Mouse (Mus musculus): ENCODE measurements around the gene Slc12a7.

Gene Slc12a7

DNA sequence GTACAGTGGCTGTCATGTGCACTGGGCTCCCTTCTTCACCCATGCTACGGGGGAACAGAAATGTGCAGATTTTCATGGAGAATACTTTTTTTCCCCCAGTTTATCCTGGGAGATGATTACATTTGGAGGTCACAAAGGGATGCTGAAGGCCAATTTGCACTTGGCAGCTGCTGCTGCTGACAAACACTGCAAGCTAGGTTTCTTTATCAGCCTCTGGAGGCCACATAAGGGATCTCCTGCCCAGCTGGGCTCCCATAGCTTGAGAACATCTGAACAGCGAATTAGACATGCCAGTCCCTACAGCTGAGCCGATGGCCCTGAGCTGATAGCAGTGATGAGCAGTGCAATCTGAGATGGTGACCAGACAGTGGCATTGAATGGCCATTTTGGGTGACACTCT lies 26.7 kb downstream of the Slc12a7 start:
- DNase-seq (ENCODE audit: low read depth in 2 of 2, low spot score in 2 of 2): no peak

- DNase-seq (ENCODE audit: low read depth in 2 of 2, low spot score in 2 of 2): peak; percentile 40 to 47
These were observed 27.2 kb downstream of the Slc12a7 start for GRCm38 (mm10) chr13:73760126-73760525.

DNA sequence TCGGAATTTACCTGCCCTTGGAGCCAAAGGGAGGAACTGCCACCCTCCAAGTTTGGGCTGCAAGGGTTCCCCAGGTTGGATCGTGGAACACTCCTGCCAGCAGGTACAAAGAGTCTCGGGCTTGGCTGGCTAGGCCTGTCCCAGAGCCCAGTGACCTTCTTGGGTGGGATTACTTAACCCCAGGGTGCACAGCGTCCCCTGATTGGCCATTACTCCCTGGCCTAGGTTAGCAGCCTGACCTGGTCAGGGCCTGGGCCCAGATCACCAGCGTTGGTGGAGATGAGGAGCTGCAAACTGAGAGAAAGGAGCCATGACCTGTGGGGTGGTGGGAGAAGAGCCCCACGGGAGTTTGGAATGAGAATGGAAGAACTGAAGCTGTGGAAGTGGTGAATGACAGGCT lies 30.0 kb downstream of the Slc12a7 start:
- no peak for DNase-seq (ENCODE audit: low read depth in 2 of 2, low spot score in 2 of 2)

DNA sequence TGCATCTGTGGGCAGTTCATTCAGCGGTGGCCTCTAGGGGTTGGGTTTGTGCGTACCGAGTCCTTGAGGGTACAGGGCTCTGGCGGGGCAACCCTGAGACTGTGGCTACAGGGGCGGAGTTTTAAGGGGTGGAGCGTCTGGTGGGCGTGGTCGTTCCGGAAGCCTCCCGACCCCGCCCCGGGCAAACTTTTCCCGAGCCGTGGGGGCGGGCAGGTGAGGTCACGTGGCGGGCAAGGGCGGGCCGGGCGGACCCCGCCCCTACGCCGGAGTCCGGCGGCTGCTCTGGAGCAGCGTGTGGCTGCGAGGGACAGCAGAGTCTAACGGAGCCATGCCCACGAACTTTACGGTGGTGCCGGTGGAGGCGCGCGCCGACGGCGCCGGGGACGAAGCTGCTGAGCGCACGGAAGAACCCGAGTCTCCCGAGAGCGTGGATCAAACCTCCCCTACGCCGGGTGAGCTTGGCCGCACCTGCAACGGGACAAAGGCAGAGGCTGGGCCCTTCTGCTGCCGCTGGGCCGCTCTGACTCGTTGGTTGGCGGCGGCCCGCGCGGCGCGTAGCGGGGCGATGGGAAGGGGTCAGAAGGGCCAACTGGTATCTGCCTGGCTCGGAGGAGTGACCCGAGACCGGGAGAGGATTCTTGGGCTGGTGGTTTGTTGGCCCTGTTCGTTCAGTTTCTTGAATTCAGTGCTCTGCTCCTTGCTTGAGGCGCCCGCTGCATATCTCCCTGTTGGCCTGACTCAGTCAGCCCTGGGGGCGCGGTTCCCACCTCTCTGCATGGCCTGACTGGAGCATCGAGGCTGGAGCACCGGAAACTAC lies 30.8 kb downstream of the Slc12a7 start:
- peak; percentile 66 to 77 for DNase-seq (ENCODE audit: low read depth in 2 of 2, low spot score in 2 of 2)

- no peak for DNase-seq (ENCODE audit: low read depth in 2 of 2, low spot score in 2 of 2)
These were observed 31.4 kb downstream of the Slc12a7 start for GRCm38 (mm10) chr13:73764256-73764775.

- DNase-seq (ENCODE audit: low read depth in 2 of 2, low spot score in 2 of 2): no peak
These were observed 32.5 kb downstream of the Slc12a7 start for GRCm38 (mm10) chr13:73765393-73765792.

DNA sequence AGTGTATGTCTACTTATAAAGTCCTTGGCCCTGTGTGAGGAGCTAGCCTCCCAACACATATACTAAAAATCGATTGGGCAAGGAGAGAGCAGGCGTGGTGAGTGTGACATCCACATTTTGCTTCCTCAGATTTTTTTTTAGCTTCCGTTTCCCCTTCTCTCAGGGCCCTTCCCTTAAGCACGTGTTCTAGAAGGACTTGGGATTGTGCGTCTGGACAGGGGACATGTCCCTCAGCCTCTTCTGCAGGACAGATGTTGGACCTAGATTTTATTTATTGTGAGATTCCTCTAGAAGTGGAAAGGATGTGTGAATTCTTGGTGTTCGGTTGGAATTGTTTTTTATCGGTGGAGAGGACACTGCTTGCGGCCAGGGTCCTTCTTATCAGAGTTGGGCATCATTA lies 34.3 kb downstream of the Slc12a7 start:
- DNase-seq (ENCODE audit: low read depth in 2 of 2, low spot score in 2 of 2): no peak

DNA sequence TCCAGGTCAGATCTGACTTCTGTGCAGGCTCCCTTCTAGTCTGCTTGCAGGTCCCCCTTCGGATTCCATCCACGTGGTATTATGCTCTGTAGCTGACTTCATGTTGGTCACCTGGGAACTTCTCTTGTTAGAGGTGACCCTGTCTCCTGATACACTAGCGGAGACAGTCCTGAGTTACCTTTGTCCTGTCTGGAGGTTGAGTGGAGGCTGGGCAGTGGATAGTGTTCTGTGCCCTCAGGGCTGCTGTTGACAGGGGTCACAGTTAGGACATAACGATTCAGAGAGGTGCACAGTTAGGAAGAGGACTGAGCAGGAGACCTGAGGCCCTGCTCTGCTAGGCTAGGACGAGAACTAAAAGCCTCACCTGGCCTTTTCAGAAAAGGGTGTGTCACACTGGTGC lies 34.9 kb downstream of the Slc12a7 start:
- no peak for DNase-seq (ENCODE audit: low read depth in 2 of 2, low spot score in 2 of 2)

DNA sequence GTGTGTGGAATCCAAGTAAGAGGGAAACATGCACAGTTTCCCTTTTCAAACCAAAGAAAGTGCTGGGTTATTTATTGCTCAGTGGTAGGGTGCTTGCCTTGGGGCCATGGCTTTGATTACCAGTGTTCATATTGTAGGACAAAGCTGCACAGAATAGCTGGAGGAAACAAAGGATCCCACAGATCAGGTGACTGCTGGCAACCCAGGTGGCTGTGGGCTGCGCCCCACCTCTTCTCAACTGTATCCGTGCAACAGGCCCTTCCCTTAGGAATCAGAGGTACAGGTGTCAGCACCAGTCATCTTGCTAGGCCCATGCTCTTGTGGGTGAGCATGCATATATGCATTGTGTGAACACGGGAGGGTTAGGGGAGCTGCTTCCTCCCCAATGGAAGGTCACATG lies 35.4 kb downstream of the Slc12a7 start:
- DNase-seq (ENCODE audit: low read depth in 2 of 2, low spot score in 2 of 2): no peak

DNA sequence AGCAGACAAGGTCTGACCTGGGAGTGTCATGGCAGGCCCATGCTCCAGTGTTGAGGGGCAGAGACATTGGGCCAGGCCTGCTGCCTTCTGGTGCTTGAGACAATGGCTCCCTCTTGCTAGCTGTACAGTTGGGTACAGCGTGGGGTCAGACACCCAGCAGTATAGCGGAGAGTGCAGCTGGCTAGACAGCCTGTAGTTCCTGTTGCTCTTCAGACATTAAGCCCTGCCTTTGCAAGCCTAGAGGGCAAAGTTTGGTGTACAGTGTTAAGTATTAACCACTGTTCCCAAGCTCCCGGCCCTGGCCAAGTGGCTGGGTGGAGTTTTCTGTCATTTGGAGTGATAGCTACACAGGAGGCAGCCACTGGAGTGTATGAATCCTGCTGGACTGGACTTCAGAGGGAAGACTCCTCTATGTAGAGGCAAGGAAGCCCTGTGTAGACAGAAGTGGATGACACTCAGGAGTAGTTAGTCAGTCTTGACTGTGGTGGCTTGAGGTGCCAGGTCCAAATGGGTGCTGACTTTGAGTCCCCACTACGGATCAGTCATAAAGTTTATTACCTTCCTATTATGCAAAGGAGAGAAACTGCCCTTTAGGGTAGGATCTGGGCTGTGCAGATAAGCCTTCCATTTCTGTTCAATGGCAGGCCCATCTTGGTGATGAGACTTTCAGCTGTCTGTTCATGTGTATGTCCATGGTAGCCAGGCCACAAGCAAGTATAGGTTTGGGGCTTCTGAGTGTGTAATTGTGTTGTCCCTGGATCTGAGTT lies 37.2 kb downstream of the Slc12a7 start:
- no peak for DNase-seq (ENCODE audit: low read depth in 2 of 2, low spot score in 2 of 2)

DNA sequence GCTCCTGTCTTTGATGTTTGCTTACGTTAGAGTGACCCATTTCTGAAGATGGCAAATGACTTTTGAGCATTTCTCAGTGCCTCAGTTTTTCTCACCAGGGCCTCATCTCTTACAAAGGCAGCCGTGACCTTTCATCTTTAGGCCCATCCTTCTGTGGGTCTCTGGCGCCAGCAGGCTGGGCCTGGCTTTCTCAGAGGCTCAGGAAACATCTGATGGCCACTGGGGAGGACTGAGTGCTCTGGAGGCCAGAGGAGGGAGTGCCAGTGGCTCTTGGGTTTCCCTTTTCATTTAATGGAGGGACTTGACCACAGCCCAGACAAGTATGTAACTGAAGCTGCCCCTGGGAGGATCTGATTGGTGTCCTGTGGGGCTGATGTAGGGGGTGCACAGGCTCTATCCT lies 38.2 kb downstream of the Slc12a7 start:
- DNase-seq (ENCODE audit: low read depth in 2 of 2, low spot score in 2 of 2): no peak

DNA sequence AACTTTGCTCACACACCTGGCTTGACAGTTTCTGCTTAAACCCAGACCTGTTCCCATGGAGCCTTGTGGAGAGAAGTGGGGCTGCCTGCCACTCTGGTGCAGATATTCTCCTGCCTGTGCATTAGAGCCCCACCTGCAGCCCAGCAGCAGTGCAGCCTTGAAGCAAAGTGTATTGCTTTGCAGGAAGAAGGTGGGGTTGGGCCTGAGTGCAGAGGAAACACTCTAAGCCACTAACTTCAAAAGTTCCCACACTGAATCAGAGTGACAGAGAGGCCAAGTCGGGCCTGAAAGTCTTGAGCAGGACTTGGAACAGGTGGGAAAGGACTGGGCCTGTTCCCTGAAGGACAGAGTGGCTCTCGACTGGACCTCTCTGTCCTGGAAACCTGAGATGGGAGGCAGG lies 39.8 kb downstream of the Slc12a7 start:
- peak; percentile 66 to 68 for DNase-seq (ENCODE audit: low read depth in 2 of 2, low spot score in 2 of 2)

GRCm38 (mm10) chr13:73773519-73774205 lies 40.8 kb downstream of the Slc12a7 start:
- no peak for DNase-seq (ENCODE audit: low read depth in 2 of 2, low spot score in 2 of 2)

DNA sequence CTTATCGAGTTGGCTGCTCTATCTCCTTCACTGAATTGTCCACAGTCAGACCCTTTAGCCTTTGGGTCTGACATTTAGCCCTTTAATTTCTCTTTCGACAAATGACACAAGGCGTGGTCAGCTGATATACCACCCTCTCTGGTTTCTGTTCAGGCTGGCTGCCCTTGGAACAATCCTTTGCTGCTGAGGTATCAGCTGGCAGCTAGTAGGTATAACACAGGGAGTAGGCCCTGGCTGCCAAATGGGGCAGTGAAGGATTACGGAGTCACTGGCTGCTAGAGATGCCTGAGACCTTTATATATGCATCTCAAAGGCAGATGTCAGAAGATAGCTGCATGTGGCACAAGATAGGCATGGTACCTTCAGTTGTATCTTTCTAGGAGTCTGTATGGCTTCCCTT lies 42.9 kb downstream of the Slc12a7 start:
- DNase-seq (ENCODE audit: low read depth in 2 of 2, low spot score in 2 of 2): no peak

DNA sequence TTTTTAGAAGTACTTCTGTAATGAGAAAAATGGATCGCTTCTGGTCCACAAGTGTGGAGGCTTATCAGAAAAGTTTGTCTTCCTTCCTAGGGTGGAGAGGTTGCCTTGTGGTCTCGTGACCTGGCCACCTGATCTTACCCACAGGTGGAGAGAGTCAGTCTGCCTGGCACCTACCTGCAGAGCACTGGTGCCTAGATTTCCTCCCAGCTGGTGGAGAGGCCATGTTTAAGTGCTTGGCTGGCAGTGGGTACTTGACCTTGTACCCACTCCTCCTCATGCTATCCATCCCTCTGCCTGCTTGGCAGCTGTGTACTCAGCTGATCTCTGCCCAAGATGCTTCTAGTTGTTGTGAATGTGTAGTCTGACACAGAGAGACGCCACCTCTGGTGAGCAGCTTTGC lies 44.7 kb downstream of the Slc12a7 start:
- DNase-seq (ENCODE audit: low read depth in 2 of 2, low spot score in 2 of 2): no peak

- no peak for DNase-seq (ENCODE audit: low read depth in 2 of 2, low spot score in 2 of 2)
These were observed 49.6 kb downstream of the Slc12a7 start for GRCm38 (mm10) chr13:73782486-73782885.

- DNase-seq (ENCODE audit: low read depth in 2 of 2, low spot score in 2 of 2): no peak
These were observed 59.3 kb downstream of the Slc12a7 start for GRCm38 (mm10) chr13:73792176-73792575.

DNA sequence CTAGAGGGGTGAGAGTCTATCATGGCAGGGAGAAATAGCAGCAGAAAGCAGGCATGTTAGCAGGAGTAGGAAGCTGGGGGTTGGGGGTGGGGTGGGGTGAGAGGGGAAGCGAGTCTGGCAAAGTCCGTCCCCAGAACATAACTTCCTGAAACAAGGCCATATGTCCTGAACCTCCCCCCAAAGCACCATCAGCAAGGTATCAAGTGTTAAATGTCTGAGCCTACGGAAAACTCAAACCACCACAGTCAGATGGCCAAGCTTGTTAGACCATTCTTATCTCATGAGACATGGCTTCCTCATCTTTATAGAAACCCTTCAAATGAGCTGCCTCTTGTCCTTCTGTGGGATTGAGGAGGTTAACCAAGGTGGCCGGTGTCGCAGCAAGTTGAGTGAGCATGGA lies 60.3 kb downstream of the Slc12a7 start:
- no peak for DNase-seq (ENCODE audit: low read depth in 2 of 2, low spot score in 2 of 2)

DNA sequence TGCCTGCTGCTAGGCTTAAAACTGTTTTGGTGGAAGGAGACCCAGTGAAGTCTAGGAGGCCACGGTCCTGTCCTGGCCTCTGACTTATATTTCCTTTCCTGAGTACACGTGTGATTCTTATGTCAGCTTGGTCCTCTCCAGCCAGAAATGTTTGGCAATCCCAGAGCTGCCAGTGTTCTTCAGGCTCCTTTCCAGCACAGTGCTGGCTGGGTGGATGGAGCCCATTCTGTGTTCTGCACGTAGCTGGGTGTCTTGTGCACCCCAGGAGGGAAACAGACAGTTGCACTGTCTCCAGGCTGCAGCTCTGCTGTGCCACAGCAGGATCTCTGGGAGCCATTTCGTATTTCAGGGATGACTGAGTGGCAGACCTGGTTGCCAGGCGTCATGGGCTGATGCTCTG lies 66.2 kb downstream of the Slc12a7 start:
- no peak for DNase-seq (ENCODE audit: low read depth in 2 of 2, low spot score in 2 of 2)

DNA sequence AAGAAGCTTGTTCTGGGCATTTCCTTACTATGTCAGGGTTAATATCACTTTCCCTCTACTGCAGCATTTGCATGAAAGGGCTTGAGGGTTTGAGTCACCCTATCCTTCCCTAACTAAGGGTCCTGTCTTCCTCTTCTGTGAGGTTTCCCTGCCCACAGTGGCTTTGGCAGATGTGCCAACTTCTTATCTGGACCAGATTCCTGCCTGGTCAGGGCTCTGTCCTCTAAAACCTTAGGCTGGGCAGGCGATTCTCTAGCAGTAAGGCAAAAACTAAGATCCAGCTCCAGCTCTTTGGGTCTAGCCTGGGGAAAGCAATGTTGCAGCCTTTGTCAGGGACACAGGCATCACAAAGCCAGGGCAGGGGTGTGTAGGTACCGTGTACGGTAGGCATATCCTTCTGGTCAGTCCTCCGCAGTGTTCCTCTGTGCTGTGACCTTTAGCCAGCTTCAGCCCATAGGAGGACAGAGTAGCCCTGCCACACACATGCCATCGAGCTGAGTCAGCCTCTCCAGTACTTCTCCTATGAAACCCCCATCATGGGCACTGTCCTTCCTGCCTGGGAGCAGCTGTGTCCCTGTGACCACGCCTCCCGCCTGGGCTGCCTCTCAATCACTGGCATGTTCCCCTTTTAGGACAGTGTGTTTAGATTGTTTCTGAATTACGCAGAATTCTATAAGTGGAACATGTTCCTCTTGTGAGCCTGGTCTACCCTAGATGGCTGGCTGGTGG lies 70.7 kb downstream of the Slc12a7 start:
- DNase-seq (ENCODE audit: low read depth in 2 of 2, low spot score in 2 of 2): no peak

GRCm38 (mm10) chr13:73804914-73805313 lies 72.0 kb downstream of the Slc12a7 start:
- DNase-seq (ENCODE audit: low read depth in 2 of 2, low spot score in 2 of 2): no peak
